Mouse (Mus musculus) left cerebral cortex, postnatal 14 days (tissue): ENCODE results near the gene Cep78. TPM values are rescaled to one million over a fixed set of nuclear protein-coding genes. Genes with fewer than 3 reads are reported as not detected.

Experiments used
- DNase-seq, 2 experiments: peaks; one replicate each; pipeline ENCODE4 v3.0.0; 2021 to 2022; ENCODE audit warnings: low spot score in 2 of 2, mixed read lengths in 1 of 2
- intact Hi-C: fragments of 180-260 bp; cut with DNase I; formaldehyde crosslinking; loops from one replicate; pipeline ENCODE4 v1.15.1; 2025
- total RNA-seq, 2 experiments: library from RNA; stranded (reverse); gene quantifications; 2 replicates each; pipeline ENCODE4 v1.2.3; 2021

The Cep78 gene
- total RNA-seq, 2 experiments from 2014 or later: 11.5 to 12.3 TPM

- no peak for DNase-seq
- intact Hi-C loops: no loop called here
These were observed 65.5 kb downstream of the Cep78 start for GRCm38 (mm10) chr19:15919336-15919735.

- intact Hi-C loops: no loop called here
- DNase-seq: no peak
These were observed 66.7 kb downstream of the Cep78 start for GRCm38 (mm10) chr19:15918111-15918510.

DNA sequence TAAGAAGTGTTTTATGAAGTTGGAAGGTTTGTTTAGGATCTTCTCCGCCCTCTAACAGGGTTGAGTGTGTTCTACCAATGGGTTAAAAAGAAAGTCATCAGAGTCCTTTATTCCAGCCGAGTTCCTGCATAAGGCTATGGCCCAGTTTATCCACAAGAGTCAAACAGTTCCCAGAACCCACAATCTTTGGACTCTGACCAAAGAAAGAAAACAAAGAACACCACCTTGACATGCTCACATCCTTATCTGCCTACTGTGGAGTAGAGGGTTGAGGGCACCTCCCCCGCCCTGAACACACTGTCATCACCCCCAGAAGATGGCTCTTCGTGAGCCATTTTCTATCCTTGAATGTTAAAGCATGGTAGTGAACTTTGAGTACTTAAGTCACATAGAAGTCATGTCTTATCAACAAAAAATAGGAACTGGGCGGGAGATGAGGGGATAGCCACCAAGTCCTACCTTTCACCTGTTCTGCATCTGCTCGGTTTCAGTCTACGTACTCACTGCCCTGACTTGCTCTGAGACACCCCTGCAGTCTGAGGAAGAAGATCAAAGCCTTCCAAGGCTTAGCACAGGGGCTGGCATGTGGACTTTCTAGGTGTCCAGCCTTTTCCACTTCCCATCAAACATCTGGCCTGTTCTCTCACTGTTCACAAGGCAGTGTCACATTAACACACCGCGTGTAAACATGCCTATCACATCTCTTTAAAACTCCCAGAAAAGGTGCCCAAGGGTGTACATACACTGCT, 71.4 kb downstream of the Cep78 start:
- intact Hi-C loops: no loop called here
- no peak for DNase-seq

DNA sequence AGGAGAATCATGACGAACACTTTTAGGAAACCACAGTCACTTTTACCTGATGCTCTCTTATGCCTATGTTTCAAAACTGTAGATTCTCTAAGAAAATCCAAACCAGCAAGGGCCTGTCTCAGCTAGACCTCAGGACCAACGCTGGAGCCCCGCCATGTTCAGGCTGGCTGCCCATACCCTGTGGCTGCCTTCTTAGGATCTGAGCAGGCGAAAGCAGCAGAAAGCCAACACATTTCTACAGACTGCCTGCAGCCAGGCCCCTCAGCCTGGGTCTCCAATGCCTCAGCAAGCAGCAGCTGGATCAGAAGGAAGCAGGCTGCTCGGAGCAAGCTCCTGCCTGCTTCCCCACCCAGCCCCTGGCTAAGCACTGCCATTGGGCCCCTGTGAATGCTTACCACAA, 73.3 kb downstream of the Cep78 start:
- intact Hi-C loops: no loop called here

DNA sequence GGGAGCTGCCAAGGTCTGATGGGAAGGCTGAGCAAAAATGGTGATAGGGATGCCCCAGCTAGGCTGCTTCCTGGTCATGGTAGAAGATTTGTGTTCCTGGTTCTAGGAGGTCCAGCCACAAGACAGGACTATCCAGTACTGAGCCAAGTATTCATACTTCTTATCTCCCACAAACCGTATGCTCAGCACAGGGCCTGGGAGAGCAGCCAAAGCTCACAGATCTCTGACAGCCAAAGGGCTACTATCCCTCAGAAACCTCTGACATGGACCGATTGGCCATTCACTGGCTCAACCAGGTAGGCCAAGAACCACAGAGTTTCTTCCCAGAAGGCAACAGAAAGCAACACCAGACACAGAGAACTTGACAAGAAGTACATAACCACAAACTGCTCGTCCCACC, 73.8 kb downstream of the Cep78 start:
- intact Hi-C loops: no loop called here
- no peak for DNase-seq

More for the DNA sequence above, 73.3 kb downstream of the Cep78 start:
- no peak for DNase-seq

GRCm38 (mm10) chr19:15910488-15910887, 74.3 kb downstream of the Cep78 start:
- intact Hi-C loops: no loop called here

GRCm38 (mm10) chr19:15908016-15908415, 76.8 kb downstream of the Cep78 start:
- DNase-seq: no peak
- intact Hi-C loops: no loop called here

More at GRCm38 (mm10) chr19:15910488-15910887, 74.3 kb downstream of the Cep78 start:
- no peak for DNase-seq

Other genes starting within 250 kb of the Cep78 start
- gene Psat1, start 37.7 kb downstream of the Cep78 start, total RNA-seq: 100 to 1,000 TPM; 100 to 110 TPM
- 100 to 1,000 TPM; 177 to 181 TPM for gene Gnaq, start 147.8 kb upstream of the Cep78 start, total RNA-seq